Mouse (Mus musculus) frontal cortex, postnatal 10 days (tissue): ENCODE measurements around the gene Ncor2.

Experiments used
- DNase-seq, 2 experiments: peaks; one replicate each; pipeline ENCODE4 v3.0.0; 2022; ENCODE audit warnings: low spot score in 2 of 2, mixed read lengths in 1 of 2

The Ncor2 gene

DNA sequence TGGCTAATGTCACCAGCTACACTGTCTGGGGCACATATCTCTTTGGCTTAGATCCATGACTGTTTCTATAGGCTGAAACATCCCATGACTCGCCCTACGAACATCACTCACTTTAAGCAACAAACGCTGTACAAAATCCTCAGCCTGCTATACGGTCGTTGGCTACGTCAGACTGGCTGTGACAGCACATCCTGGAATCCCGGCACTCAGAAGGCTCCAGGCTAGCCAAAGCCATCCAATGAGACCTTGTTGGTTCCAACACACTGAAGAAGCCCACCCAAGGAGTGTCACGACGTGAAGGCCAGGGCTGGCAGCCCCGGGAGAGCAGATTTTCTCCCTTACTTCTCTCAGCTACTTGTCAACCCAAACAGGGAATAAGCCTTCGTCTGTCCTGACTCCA lies 82.7 kb downstream of the Ncor2 start:
- no peak for DNase-seq

DNA sequence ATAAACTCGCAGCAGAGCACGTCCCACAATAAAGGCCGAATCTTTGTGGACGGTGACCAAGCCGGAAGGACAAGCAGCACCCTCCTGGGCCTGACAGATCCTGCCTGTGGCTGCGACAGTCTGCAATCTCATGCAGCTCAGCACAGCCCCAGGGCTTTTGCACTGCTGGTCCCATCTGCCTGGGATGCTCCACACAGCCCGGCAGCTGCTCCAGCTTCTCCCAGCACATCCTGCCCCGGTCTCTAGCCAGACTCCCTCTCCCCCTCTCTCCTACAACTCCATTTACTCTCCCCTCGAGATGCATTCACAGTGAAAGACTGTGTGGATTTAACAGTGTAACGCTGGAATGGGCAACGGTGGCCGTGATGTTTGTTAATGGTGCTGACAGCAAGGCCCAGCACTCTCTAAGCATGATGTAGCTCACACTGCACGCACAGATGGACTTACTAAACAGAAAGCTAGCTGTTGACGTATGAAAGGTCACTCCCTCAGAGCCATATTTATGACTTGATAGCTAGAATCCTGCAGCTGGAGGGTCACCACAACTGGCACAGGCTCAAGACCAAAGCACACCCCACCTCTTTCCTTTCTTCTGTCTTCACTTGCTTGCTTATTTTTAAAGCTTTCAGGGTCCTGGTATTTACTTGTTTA lies 83.4 kb downstream of the Ncor2 start:
- DNase-seq: no peak

DNA sequence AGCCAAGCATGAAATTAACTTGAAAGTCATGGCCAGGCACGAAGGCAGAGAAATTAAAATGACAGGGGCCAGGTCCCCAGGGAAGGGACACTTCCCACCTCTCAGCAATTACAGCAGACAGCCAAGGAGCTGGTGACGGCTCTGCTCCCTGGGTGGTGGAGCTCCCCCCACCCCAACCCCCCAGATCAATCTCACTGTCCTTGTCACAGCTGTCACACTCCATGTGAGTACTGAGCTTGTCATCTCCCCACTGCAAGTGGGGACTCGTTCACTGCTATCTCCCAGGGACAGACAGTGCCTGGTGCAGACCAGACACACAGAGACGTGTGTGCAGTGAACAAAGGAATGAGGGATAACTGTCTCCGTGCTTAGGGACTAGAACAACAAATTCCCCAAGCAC lies 85.2 kb downstream of the Ncor2 start:
- no peak for DNase-seq

DNA sequence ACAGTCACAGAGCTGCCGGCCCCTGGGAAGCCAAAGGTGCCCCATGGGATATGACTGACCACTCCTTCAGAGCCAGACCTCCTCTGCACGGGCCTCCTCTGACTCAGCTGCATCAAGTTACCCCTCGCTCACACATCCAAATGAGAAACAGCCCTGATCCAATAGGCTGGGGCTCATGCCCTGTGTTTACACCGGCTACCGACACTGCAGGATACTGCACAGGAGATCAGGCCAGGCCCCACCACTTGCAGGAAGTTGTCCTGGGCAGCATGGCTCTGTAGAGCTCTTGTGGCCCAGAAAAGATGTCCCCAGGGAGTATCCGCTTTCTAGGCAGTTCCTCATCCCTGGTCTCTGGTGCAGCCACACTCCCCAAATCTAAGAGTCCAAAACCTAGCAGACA lies 90.9 kb downstream of the Ncor2 start:
- DNase-seq: no peak

DNA sequence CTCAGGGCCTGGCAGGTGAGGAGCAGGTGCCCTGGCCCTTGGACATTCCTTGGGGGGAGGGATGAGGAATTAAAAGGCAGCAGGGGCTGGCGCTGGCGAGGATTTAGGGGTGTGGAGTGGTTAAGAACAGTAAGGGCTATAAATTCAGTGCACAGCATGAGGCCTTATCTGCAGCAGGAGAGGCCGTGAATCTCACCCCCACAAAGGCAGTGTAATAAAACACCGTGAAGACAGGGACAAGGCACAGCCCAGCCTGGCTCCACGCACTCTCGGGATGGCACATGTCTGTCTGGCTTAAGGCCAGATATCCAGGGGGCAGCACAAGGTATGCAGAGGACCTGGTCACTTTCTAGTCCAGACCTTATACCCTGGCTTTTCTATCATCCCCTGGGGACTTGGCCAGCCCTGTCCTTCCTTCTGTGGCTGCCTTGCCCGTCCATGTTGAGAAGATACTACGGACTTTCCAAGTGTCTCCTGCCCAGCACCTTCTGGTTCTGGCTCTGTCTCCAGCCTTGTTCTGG lies 93.9 kb downstream of the Ncor2 start:
- no peak for DNase-seq

DNA sequence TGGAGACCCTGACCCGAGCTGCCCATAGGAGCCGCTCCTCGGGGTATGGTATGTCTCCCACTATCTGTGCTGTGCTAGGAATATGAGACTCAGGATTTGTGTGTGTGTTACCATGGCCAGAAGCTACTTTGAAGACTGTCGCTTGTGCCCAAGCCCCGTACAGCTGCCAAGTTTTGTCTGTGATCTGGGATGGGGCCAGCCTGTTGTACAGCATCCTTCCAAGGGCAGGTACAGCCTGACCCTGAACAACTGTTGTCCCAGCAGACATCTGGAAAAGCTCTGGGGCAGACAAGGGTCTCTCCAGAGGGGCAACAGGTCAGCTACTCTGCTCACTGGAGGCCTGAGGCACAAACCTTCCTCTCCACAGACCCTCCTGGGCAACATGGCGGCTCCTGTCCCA lies 95.3 kb downstream of the Ncor2 start:
- DNase-seq: no peak

DNA sequence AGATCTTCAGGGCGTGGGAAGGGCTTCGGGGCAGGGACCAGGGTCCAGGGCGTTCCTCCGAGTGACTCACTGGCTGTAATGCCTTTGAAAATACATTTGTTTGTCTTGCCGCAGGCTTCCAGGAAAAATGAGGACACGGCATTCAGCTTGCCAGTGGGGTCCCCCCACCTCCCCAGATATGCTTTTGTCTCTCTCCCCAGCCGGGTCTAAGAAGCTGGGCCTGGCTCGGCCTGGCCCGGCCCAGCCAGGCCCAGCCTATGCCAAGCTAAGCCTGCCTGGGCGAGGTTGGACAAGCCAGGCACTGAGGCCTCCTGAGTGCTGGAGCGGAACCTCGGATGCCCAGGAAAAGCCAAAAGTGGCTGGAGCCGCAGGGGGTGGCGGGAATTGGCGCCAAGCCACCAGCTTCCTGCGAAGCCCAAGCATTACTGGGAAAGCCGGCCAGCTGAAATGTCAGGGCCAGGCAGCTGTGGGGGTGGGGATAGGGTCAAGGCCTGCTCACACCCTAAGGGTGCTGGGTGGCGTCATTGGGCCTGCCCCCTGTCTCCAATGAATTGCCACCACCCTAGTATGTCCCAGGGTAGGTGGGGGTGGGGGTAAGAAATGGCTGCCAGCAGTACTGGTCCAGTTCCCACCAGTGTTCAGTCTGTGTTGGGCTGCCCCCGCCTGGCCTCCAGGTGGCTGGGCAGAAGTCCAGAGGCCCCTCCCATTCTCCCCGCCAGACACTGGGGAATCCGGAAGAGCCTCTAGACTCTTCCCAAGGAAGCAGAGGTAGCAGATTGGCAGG lies 97.5 kb downstream of the Ncor2 start:
- DNase-seq: peak; percentile 58 to 68

DNA sequence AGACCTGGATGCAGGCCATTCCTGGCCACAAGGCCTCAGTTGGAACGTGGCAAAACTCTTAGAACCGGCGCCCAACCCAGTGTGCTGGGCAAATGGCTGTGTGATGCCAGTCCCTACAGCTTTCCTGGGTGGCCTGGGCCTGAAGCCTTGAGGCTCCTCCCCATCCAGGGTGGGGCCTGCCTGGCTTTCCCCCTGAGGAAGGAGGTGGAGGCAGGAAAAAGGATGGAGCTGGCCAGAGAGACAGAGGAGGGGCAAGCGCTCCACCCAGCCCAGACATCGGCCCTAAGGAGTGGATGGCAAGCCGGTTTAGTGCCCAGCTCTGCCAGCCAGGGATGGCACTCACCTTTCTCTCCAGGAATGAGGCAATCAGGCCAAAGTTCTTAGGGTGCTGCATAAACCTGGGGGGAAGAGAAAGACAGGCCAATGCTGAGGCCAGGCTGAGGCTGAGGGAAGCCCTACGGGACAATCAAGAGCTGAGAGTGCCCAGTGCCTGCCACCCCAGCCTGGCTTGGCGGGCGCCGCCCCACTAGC lies 98.2 kb downstream of the Ncor2 start:
- DNase-seq: no peak

DNA sequence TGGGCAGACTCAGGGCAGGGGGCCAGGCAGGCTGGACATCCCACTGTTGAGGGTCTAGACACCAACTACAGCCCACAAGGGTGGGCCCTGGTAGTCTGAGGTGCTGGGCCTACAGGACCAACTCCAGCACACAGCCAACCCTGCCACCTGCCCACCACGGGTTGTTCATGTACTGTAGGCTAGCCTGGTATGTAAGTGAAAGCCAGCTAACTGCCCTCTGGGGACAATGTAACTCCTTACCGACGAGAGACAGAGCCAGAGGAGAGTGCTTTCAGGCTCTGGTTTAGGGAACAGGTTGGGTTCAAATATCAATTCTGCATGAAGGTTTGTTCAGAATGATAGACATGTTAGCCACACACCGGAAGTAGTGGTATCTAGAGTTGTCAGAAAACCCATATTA lies 98.7 kb downstream of the Ncor2 start:
- DNase-seq: no peak

DNA sequence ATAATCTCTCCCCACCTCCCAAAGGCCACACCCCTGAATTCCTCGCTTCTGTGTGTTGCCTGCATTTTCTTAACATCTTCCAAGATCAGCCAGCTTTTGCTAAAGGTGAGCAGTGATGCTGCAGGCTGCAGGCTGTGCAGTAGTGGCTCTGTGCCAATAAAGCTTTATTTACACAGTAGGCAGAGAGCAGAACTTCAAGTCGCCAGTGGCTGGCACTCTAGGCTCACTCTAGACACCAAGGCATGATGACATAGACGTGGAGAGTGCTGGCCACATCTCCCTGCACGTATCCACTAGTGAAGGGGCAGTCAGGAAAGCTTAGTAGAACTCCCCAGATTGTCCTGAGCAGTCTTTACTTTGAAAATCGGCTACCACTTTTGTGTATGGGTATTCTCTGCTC lies 100.8 kb downstream of the Ncor2 start:
- DNase-seq: no peak

DNA sequence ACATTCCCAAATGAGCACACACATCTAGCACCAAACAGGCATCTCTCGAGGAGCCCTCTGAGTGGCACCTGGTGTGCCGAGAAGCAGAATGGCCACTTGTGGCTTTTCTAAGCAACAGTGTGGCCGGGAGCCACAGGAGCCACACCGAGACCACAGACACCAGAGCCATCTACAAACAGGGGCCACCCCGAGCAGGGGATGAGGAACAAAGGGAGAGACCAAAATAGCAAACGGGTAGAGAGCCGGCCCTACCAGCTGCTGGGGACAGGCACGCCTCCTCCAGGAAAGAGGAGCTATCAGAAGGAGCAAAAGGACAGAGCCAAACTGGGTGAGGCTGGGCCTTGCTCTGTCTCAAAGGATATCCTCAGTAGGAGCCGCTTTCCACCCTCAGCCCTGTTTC lies 102.8 kb downstream of the Ncor2 start:
- no peak for DNase-seq

DNA sequence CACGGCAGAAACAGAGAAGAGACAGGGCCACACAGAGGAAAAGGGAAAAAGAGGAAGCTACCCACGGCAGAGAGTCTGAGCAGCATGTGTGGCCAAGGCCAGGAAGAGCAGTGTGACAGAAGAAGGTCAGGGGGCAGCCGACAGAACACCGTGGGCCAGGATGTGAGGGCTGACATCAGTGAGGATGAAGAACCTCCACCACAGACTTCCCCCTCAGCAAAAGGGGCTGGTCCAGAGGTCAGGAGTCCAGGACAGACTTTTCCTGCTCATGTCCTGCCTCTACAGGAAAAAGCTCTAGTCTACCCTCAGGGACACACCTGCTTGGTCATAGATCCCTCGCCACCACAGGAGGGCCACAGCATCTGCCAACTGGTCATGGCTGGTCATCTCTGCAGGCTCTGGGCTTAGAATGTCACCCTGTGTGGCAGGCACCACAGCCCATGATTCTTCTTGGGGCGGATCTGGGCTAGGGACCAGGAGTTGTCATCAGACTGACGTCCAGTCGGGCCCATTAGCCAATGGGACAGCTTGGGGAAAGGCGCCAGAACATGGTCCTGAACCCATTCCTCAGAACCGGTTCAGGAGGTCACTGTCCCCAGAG lies 104.3 kb downstream of the Ncor2 start:
- DNase-seq: no peak

DNA sequence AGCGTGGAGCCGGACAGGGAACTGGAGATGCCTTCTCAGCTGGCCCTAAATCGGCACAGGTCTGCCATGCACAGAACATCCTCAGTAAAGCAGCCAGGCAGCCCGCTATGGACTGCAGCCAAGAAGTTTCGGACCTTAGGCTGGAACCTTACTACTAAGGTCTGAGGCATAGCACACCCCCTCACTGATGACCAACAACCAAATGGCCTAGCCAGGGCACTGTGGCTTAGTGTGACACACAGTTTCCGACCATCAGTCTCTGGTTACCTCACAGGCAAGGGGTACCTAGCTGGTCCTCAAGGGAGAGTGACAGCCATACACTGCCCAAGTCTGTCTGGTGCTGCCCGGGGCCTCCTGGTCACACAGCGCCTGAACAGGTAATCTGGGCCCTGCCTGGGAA lies 105.1 kb downstream of the Ncor2 start:
- DNase-seq: no peak

DNA sequence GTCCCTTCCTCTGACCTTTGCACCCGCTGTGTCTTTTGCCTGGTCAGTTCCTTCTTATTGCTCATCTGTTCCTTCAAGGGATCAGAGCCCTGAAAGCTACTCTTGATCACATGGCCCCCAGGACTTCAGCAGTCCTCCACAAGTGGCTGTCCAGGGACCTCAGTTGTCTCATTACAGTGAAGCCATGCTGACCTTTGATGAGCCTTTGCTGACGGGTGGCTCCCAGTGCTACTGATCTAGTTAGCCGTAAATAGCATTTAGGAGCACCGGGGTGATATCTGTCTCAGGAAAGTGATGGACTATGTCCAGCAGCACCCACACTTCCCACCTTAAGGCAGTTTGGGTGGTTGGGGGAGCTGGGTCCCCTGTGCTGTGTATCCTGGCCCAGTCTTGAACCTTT lies 105.7 kb downstream of the Ncor2 start:
- DNase-seq: no peak

DNA sequence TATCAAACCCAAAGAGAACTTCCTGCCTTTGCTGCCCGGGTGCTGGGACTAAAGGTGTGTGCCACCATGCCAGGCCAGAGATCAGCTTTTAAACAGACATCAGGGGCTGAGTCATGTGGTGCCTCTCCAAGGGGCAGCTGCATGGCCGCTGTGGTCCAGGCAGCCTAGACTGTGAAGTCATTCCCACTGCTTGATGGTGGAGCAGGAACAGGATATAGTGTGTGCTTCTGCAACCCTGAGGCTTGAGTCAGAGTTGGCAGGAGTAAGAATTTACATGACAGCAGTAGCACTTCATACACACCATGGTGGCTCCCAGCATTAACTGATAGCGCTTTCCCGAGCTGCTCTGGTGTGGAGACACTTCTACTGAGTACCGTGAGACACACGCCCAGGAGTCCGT lies 106.6 kb downstream of the Ncor2 start:
- no peak for DNase-seq

DNA sequence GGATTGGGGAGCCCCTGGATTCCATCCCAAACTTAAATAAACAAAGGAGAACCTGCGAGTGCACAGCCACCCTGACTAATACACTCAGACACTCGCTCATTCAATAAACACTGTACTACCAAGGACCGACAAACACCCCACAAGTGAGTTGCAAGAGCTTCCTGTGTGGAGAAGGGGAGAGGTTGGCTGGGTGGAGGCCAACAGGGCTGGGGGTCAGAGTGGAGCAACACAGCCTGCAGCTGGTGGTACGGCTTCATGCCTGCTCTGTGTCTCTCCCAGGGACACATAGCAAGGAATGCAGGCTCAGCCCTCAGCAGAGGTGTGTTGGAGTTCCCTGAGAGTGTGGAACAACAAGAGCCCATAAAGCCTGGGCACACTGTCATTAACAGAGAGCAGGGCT lies 107.1 kb downstream of the Ncor2 start:
- DNase-seq: no peak

DNA sequence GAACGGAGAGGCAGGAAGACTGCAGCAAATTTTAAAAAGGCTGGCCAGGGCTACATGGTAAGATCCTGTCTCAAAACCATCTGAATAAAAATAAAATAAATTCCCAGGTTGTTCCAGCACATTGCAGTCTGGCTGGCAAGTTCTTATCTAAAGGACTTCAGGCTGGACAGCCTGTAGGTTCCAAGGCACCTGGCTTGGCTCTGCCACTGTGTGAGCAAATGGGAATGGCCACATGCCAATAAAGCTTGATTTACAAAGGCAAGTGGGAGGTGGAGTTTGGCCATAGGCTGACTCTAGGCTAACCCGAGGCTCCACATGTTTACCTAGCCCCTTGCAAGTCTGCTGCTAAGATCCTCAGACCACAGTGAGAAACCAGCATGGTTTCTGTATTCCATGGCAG lies 108.6 kb downstream of the Ncor2 start:
- DNase-seq: no peak

DNA sequence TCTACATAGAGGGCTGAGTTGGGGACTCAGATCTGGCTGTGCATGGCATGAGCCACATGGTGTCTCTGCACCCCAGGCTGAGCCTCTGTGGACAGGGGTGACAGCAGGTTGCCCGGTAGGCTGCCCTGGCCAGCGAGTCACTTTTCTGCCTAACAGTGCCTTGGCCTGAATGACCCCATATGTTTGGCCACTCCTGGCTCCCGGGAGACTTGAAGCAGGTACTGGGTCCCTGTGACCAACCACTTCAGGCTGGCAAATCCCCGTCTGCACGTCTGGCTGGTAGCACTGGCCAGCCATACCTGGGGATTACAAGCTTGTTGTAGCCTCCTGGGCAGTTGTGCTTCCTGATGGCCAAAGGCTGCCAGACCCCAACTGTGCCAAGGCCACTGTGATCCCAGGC lies 109.1 kb downstream of the Ncor2 start:
- DNase-seq: no peak

DNA sequence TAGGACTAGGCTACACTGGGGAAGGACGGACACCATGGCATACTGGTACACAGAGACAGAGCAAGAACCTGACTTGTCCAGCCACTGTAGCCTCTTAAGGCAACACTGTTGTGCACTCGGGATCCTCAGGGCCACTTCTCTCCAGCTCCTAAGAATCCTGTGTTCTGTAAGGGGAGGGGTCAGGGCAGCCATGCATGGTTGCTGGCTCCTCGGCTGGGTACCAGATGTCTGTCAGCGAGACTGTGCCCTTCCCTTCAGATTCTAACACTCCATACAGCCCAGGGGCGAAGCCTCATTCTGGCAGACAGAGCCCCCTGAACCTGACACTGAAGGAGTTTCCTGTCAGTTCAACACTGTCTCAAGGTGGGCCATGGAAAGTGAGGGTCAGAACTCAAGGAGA lies 109.6 kb downstream of the Ncor2 start:
- no peak for DNase-seq

DNA sequence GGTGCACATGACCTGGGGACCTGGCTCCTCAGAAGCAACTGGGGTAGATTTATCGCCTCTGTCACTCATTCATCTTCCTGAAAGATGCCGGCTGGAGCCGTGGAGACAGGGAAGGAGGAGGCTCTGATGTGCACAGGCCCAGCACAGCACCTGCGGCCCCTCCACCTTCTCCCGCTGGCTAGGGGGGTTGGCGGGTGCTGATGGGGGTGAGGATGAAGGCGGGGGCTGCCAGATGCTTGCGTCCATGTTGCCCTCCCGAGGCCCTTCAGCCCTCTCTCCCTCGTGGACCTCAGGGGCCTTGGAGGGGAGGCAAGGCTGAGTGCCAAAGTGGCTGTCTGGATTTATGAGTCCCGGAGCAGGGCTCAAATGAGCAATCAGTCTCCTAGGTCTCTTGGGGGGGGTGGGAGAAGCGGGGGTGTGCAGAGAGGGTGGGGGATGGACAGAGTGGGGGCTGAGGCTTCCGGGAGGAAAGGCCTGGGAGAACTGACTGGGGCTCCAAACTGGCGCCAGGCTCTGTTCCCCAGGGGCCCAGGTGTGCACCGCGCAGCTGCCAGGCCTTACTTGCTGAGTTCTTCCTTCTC lies 110.6 kb downstream of the Ncor2 start:
- no peak for DNase-seq

DNA sequence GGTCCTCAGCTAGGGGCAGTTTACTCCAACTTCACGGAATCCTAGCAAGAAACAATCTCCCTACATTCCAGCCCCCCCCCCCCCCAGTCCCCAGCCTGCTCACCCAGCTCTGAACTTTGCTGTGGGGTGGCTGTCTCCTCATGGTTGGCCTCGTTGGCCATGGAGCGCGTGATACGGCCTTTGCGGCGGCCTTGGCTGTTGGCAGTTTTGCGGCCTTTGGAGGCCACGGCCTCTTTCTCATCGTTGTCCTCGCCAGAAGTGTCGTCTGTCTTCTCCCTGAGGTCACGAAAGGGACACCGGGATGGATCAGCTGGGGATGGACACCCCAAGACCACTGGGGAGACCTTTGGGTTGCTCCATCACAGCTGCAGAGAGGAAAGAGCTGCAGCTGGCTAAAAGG lies 111.3 kb downstream of the Ncor2 start:
- DNase-seq: no peak
